In genomic region chr14:40818051-40818450, GRCm38 (mm10) we compare ENCODE assay signal across 9 mouse cellular contexts.
DNase-seq lines count a peak whose midpoint lies in the region; ATAC-seq lines count a peak whose summit lies in the region.
"Had no signal": no experiment of that assay in that cellular context is flagged by ENCODE, and none has a peak within 500 bp of the region (broad histone marks: within the 10 kb centered on the region; RNA-seq: fewer than 3 reads in every experiment).

No protein-coding gene starts in this region.

- peak; percentile 80 for ATAC-seq in heart, embryonic 11.5 days (replicated peaks; ENCODE audit: insufficient number of reproducible peaks, low FRiP score, low TSS enrichment)

- no peak overlapping the region for H3K4me3 ChIP-seq in heart, embryonic 11.5 days (ENCODE audit: low read depth, low read length)

- no peak overlapping the region for H3K4me2 ChIP-seq in heart, embryonic 11.5 days

- intact Hi-C loops in gastrocnemius, postnatal 36 days (cut with DNase I) = no loop called here

- 57% methylated on average over 2 of the region's 2 CpGs for WGBS in heart, embryonic 11.5 days (ENCODE audit: insufficient replicate concordance)

- 0 out of 2 replicates have a peak overlapping the region, but pooled peaks have one; percentile 3 for H3K27ac ChIP-seq in heart, embryonic 11.5 days (ENCODE audit: low read depth, low read length)

- no peaks in the 10 kb centered on the region for H3K4me1 ChIP-seq in heart, embryonic 11.5 days (ENCODE audit: control insufficient read depth, insufficient read depth, low read length)

- DNase-seq in gastrocnemius, adult 18-20 months (ENCODE audit: low spot score) = peak; percentile 3
- DNase-seq in gastrocnemius, postnatal 36 days = no peak
- peak; percentile 80 for DNase-seq in kidney, postnatal 10 days
- peak; percentile 54 for DNase-seq in lung, postnatal 25 days (ENCODE audit: low spot score)
- no peak for DNase-seq in thymus, postnatal 25 days
- DNase-seq in thymus, postnatal 14 days = no peak
- DNase-seq in layer of hippocampus, adult 8-10 months (ENCODE audit: low spot score in 2 of 2) = no peak
- DNase-seq: embryo, embryonic 11 days had no signal

- no peaks in the 10 kb centered on the region for H3K36me3 ChIP-seq in heart, embryonic 11.5 days (ENCODE audit: control insufficient read depth, insufficient read depth, low read length)

- no peaks in the 10 kb centered on the region for H3K9me3 ChIP-seq in heart, embryonic 11.5 days (replicated peaks; ENCODE audit: control insufficient read depth, low read length)

- H3K27me3 ChIP-seq in heart, embryonic 11.5 days (ENCODE audit: control insufficient read depth, insufficient read depth, low read length) = no peaks in the 10 kb centered on the region

- no peak overlapping the region for H3K9ac ChIP-seq in heart, embryonic 11.5 days (ENCODE audit: low read depth, low read length)

Comparison
In these comparisons a context has a peak if more than half of its experiments do, and no peak if none do; other contexts are left out.
1. DNase-seq: peak in gastrocnemius, adult 18-20 months (single experiment), kidney, postnatal 10 days (single experiment) and lung, postnatal 25 days (single experiment); none in gastrocnemius, postnatal 36 days (0 of 2), thymus, postnatal 25 days (single experiment), thymus, postnatal 14 days (single experiment) and layer of hippocampus, adult 8-10 months (0 of 2).